Mouse (Mus musculus) heart, adult 2 months (tissue): Measurements from ENCODE around the gene Pde4d. TPM values are rescaled to one million over a fixed set of nuclear protein-coding genes. Genes with fewer than 3 reads are reported as not detected.

ENCODE experiments used
- DNase-seq, 2 experiments: peaks; one replicate each; pipeline ENCODE4 v3.0.0; 2021
- H3K27ac ChIP-seq: fragments of 200-600 bp; 2 replicates; pipeline ENCODE4 v1.8.1; 2022
- H3K27me3 ChIP-seq: fragments of 200-500 bp; 2 replicates; pipeline ENCODE4 v1.6.1; 2012; ENCODE audit warnings: mild to moderate bottlenecking, low read length, inconsistent platforms, mixed read lengths; ENCODE audit not compliant: control insufficient read depth, insufficient read depth
- H3K36me3 ChIP-seq: fragments of 200-500 bp; 2 replicates; pipeline ENCODE4 v1.6.1; 2012; ENCODE audit warnings: low read length, inconsistent platforms; ENCODE audit not compliant: control insufficient read depth, insufficient read depth
- H3K4me1 ChIP-seq: fragments of 200-500 bp; 2 replicates; pipeline ENCODE4 v1.6.1; 2011; ENCODE audit warnings: low read length; ENCODE audit not compliant: control insufficient read depth, insufficient read depth
- H3K4me3 ChIP-seq: fragments of 200-600 bp; 2 replicates; pipeline ENCODE4 v1.8.1; 2022
- H3K79me2 ChIP-seq: fragments of 200-500 bp; replicated peaks from 2 replicates; pipeline ENCODE4 v1.6.1; 2012; ENCODE audit warnings: mild to moderate bottlenecking, inconsistent platforms, low read length, moderate library complexity, mixed read lengths; ENCODE audit not compliant: control insufficient read depth, insufficient read depth
- H3K9ac ChIP-seq: fragments of 200-500 bp; 2 replicates; pipeline ENCODE4 v1.6.1; 2012; ENCODE audit warnings: low read depth, mild to moderate bottlenecking, control low read depth, inconsistent platforms, low read length, mixed read lengths
- CTCF ChIP-seq: fragments of 200-600 bp; IDR thresholded peaks from 2 replicates; pipeline ENCODE4 v1.8.1; 2022; ENCODE audit warnings: antibody characterized with exemption, mild to moderate bottlenecking, moderate library complexity
- EP300 ChIP-seq: fragments of 200-500 bp; IDR thresholded peaks from 2 replicates; pipeline ENCODE4 v1.6.1; 2011; ENCODE audit warnings: low read depth, low read length, control low read depth; ENCODE audit not compliant: insufficient read depth
- POLR2A ChIP-seq: fragments of 200-500 bp; IDR thresholded peaks from 2 replicates; pipeline ENCODE4 v1.6.1; 2011; ENCODE audit warnings: mild to moderate bottlenecking, low read depth, low read length, control low read depth; ENCODE audit not compliant: insufficient read depth
- WGBS: fragments of 180-500 bp; shearing (Covaris S2); methylation state at CpG from one replicate; pipeline ENCODE4 v1.1.7; 2018; 5-methylcytosine and 5-hydroxymethylcytosine counted together
- intact Hi-C: fragments of 180-260 bp; cut with DNase I; formaldehyde crosslinking; loops from one replicate; pipeline ENCODE4 v1.15.1; 2025
- polyA plus RNA-seq: library from polyadenylated mRNA; depleted of rRNA; stranded (reverse); fragments of >200 nt; gene quantifications from 2 replicates; pipeline ENCODE4 v1.2.3, GENCODE M21; 2012
- total RNA-seq, 2 experiments: library from RNA; stranded (reverse); gene quantifications; 2 replicates each; pipeline ENCODE4 v1.2.3; 2021

Gene Pde4d
- total and polyA plus RNA-seq, 3 experiments, result 11.5 to 40.1 (median 38.1) TPM

DNA sequence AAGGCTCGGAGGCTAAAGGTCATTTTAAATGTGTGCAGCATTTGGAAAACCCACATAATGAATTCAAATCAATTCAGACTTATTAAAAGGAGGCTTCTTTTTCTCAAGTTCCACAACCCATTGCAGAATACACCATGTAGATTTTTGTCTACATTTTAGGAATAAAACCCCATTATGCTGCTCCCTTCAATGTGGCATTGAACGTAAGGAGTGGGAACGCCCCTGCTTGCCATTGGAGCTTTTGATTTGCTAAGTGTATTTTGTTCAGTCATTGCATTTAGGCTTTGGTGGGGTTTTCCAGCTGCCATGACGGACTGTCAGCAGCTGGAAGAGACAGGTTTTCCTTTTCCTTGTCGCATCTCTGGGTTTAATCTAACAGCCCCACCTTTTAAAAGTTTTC is 1256.8 kb downstream of the Pde4d start:
- TF ChIP-seq EP300 (no peak), CTCF (no peak), POLR2A (no peak)
- Histone ChIP-seq H3K79me2 (no peaks in the 10 kb centered on the region), H3K27me3 (no peaks in the 10 kb centered on the region), H3K27ac (no peak overlapping the region), H3K9ac (no peak overlapping the region), H3K4me1 (peaks cover 1% of the 10 kb centered on the region; the same call in 1 of the 2 replicates), H3K4me3 (no peak overlapping the region), H3K36me3 (peaks cover 1% of the 10 kb centered on the region; the same call in 1 of the 2 replicates)
- 96% methylated on average over 5 of the region's 5 CpGs for WGBS
- DNase-seq, result no peak
- intact Hi-C loops, result no loop called here

DNA sequence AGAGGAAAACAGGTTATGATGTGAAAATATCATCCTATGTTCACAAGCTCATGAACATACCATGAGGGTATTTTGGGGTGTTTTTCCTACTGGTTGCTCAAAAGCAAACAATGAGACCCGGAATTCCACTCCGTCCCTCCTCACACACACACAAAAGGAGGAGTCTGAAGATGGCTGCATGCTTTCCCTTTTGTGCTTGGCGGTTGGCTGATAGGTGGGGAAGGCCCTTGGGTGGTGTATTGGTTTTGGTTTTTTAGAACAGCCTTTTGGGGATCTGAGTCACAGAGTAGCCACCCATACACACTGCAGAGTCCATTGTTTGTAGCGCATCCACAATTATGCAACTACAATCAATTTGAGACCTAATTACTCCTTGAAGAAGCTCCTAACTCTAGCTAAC is 1257.4 kb downstream of the Pde4d start:
- Histone ChIP-seq H3K4me3 (no peak overlapping the region), H3K27ac (no peak overlapping the region), H3K4me1 (peaks cover 1% of the 10 kb centered on the region; the same call in 1 of the 2 replicates), H3K27me3 (no peaks in the 10 kb centered on the region), H3K36me3 (peaks cover 1% of the 10 kb centered on the region; the same call in 1 of the 2 replicates), H3K79me2 (no peaks in the 10 kb centered on the region), H3K9ac (no peak overlapping the region)
- intact Hi-C loops, result no loop called here
- WGBS, result 96% methylated on average over 4 of the region's 4 CpGs
- no peak for DNase-seq
- TF ChIP-seq POLR2A (no peak), EP300 (no peak), CTCF (no peak)

DNA sequence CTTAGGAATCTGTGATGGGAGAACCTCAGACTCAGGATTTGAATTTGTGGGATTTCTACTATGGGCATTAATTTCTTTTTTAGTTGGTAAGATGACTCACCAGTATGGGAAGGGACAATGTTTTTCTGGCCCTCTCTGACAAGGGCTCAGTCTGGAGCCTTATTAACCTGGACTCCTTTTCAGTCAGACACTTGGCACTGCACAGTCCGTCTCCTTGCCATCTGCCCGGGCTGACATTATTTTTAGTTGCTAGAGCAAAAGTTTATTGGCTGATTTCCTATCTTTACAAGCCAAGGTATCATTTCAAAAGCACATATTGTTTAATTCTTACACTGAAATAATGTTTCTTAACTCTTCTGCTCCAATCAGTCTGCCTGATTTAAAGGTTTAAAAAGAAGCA is 1258.6 kb downstream of the Pde4d start:
- WGBS, result 24% methylated on average over 2 of the region's 2 CpGs
- no peaks in the 10 kb centered on the region for H3K79me2 ChIP-seq
- H3K27ac ChIP-seq, result no peak overlapping the region
- H3K9ac ChIP-seq, result no peak overlapping the region
- no peaks in the 10 kb centered on the region for H3K27me3 ChIP-seq
- peaks cover 1% of the 10 kb centered on the region; the same call in 1 of the 2 replicates for H3K36me3 ChIP-seq
- intact Hi-C loops, result no loop called here
- peaks cover 1% of the 10 kb centered on the region; the same call in 1 of the 2 replicates for H3K4me1 ChIP-seq
- DNase-seq, result no peak
- H3K4me3 ChIP-seq, result no peak overlapping the region
- TF ChIP-seq CTCF (no peak), POLR2A (no peak), EP300 (no peak)

DNA sequence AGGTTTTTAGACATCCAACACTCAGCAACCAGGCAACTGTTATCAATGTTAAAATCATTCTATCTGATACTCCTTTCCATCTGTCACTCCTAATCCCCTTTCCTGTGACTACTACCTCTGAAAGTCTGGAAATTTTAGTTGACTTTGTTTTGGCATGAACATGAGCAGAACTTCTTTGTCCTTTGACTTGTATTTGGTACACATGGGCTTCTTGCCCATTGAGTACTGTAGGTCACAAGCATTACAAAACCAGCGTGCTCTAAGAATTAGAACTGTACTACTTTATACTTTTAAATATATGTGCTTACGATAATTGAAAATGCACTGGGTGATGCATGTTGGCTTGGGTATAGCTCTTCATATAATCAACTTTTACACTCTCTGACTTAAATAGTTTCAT is 1264.8 kb downstream of the Pde4d start:
- Histone ChIP-seq H3K9ac (no peak overlapping the region), H3K79me2 (no peaks in the 10 kb centered on the region), H3K4me3 (no peak overlapping the region), H3K36me3 (no peaks in the 10 kb centered on the region), H3K27me3 (no peaks in the 10 kb centered on the region), H3K4me1 (no peaks in the 10 kb centered on the region), H3K27ac (no peak overlapping the region)
- TF ChIP-seq CTCF (no peak), POLR2A (no peak), EP300 (no peak)
- intact Hi-C loops, result no loop called here
- no peak for DNase-seq
- 84% methylated on average over 2 of the region's 2 CpGs for WGBS

DNA sequence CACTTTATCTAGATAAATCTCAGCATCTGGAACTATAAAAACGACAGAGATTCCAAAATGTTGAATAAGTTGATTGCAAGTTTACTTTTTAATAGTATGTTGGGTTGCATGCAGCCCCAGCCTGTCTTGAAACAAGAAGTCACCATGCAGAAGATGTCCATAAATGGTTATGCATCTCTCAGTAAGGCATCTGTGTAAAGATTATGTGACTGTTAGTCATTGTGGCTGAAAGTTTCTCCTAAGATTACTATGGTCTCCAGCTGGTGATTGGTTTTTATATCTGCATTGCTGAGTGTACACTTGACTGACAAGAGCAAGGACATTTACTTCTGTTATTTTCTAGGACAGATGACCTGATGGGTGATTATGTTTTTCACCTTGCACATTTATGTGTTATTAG is 1265.6 kb downstream of the Pde4d start:
- no peak for DNase-seq
- no peaks in the 10 kb centered on the region for H3K36me3 ChIP-seq
- H3K9ac ChIP-seq, result no peak overlapping the region
- no peak overlapping the region for H3K4me3 ChIP-seq
- no peaks in the 10 kb centered on the region for H3K79me2 ChIP-seq
- no peaks in the 10 kb centered on the region for H3K4me1 ChIP-seq
- 46% methylated on average over 1 of the region's 1 CpGs for WGBS
- H3K27ac ChIP-seq, result no peak overlapping the region
- H3K27me3 ChIP-seq, result no peaks in the 10 kb centered on the region
- no peak for TF ChIP-seq POLR2A
- no peak for TF ChIP-seq EP300
- TF ChIP-seq CTCF, result no peak
- intact Hi-C loops, result no loop called here

DNA sequence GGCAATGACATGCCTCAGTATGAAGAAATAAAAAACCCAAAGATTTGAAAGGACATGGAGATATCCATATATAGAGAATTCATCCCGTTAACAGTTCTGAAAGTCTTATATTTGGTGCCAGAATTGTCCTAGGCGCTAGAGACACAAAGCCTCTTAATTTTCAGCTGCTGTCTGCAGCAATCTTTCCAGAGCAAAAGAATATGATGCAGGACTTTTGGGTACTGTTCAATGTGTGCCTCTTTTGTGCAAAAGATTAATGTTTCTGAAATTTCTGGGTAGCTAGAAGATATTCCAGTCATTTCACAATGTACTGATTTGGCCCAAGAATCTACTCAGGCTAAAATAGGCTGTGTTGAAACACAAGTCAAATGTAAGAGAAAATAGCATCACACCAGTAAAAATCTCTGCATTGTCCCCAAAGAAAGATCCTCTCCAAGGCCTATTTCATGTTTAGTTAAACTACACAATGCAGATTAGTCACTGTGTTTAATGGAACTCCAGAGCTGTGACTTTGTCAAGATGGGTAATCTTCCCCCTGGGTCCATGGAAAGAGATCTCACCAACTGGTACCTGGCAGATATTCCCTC is 1270.5 kb downstream of the Pde4d start:
- TF ChIP-seq EP300, result no peak
- TF ChIP-seq CTCF, result no peak
- no peak for TF ChIP-seq POLR2A
- 81% methylated on average over 2 of the region's 2 CpGs for WGBS
- Histone ChIP-seq H3K27ac (no peak overlapping the region), H3K4me1 (no peaks in the 10 kb centered on the region; the same call in 1 of the 2 replicates), H3K36me3 (peaks cover 3% of the 10 kb centered on the region; the same call in 1 of the 2 replicates), H3K27me3 (no peaks in the 10 kb centered on the region), H3K79me2 (no peaks in the 10 kb centered on the region), H3K9ac (no peak overlapping the region), H3K4me3 (no peak overlapping the region)
- intact Hi-C loops, result no loop called here
- DNase-seq, result no peak
